ENCODE assay signal across 9 mouse cellular contexts in the genomic region with DNA sequence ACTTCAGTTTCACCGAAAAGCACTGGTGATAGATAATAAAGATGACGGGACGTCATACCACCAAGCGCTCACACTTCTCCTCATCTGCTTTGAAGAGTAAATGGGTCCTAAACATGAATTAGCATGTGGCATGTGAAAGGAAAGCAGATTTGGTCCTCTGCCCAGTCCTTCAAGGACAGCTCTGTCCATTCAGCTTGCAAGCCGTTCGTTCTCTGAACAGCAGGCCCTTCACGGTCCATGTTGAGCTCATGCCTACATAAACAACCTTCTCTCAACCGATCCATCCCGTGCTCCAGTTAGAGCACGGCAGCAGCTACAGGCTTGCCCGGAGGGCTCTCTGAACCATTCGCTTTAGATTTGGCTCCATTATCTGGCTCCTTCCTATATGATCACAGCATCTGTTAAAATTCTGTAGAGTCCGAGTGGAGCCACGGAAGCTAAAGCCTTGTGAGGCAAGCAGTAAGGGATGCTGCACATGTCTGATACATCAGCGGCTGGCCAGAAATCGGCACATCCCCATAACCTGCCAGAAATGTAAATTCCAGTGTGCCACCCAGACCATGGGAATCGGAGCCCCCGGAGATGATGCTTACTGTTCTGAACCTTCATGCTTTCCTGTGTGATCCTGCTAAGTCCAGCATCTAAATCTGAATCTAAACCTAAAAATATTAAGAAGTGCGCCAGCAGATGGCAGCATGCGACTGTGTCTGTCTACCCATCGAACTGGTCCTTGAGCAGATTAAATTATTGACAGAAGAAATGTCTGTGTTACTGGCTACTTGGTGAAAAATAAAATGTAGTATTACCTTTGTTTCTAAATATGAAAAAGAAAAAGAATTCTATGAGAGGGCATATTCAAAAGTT.
DNase-seq lines count a peak whose midpoint lies in the region; ATAC-seq and TF ChIP-seq lines count a peak whose summit lies in the region.
"Had no signal": no experiment of that assay in that cellular context is flagged by ENCODE, and none has a peak within 500 bp of the region (broad histone marks: within the 10 kb centered on the region; RNA-seq: fewer than 3 reads in every experiment).

No protein-coding gene starts in this region.

- no peak overlapping the region for H3K4me3 ChIP-seq in layer of hippocampus, adult 2 months
- H3K4me3 ChIP-seq: limb, embryonic 13.5 days had no signal

- no peak for ATAC-seq in CD4-positive, CD25-positive, alpha-beta regulatory T cell, adult 4 months

- peak; percentile 15 for DNase-seq in CD4-positive, CD25-positive, alpha-beta regulatory T cell, adult 2 months (ENCODE audit: low read depth, low spot score)
- peak; percentile 86 for DNase-seq in NIH3T3 (ENCODE audit: low read depth)
- peak; percentile 64 to 78 for DNase-seq in cerebellum, postnatal 25 days
- DNase-seq in gastrocnemius, adult 8-10 months (ENCODE audit: low spot score in 2 of 2): peak; percentile 22 to 23
- peak; percentile 63 to 77 for DNase-seq in layer of hippocampus, adult 2 months (ENCODE audit: low spot score in 2 of 2)
- DNase-seq in lung, postnatal 25 days (ENCODE audit: low spot score): peak; percentile 23
- peak; percentile 71 to 73 for DNase-seq in right cerebral cortex, postnatal 36 days (ENCODE audit: low spot score in 2 of 2)

- TF ChIP-seq CTCF in layer of hippocampus, adult 2 months (conservative IDR thresholded peaks at IDR 0.05): peak; percentile 89

- no peak overlapping the region; the same call in 1 of the 2 replicates for H3K27ac ChIP-seq in layer of hippocampus, adult 2 months
- H3K27ac ChIP-seq: limb, embryonic 13.5 days had no signal

Comparison
In these comparisons a context has a peak if more than half of its experiments do, and no peak if none do; other contexts are left out.
1. DNase-seq: peak in every context shown above with its lines; median percentile 86 in NIH3T3; 72 in right cerebral cortex, postnatal 36 days; 71 in cerebellum, postnatal 25 days; 70 in layer of hippocampus, adult 2 months; 23 in lung, postnatal 25 days; 22 in gastrocnemius, adult 8-10 months; 15 in CD4-positive, CD25-positive, alpha-beta regulatory T cell, adult 2 months.